ENCODE assay signal across 19 mouse cellular contexts in genomic region chr13:35755655-35756283, GRCm38 (mm10).
A peak's percentile ranks its signal among the peaks of the same experiment; 100 is the strongest.
DNase-seq lines count a peak whose midpoint lies in the region; ATAC-seq and TF ChIP-seq lines count a peak whose summit lies in the region.
"Had no signal": no experiment of that assay in that cellular context is flagged by ENCODE, and none has a peak within 500 bp of the region (broad histone marks: within the 10 kb centered on the region; RNA-seq: fewer than 3 reads in every experiment).

No protein-coding gene starts in this region.

- TF ChIP-seq EP300 in liver, postnatal 0 days (IDR thresholded peaks at IDR 0.05; ENCODE audit: low read depth): peak; percentile 85

- H3K4me1 ChIP-seq in hindbrain, embryonic 16.5 days (ENCODE audit: control insufficient read depth, insufficient read depth, low read depth, low read length): no peaks in the 10 kb centered on the region
- peaks cover 13% of the 10 kb centered on the region for H3K4me1 ChIP-seq in hindbrain, embryonic 10.5 days (replicated peaks)
- peaks cover 37% of the 10 kb centered on the region for H3K4me1 ChIP-seq in liver, postnatal 0 days (ENCODE audit: insufficient read depth)
- H3K4me1 ChIP-seq: forebrain, embryonic 13.5 days had no signal

- 81% methylated on average over 8 of the region's 8 CpGs for WGBS in hindbrain, embryonic 16.5 days
- 83% methylated on average over 8 of the region's 8 CpGs for WGBS in hindbrain, embryonic 10.5 days
- WGBS in liver, postnatal 0 days (ENCODE audit: insufficient replicate concordance): 59% methylated on average over 8 of the region's 8 CpGs

- H3K4me2 ChIP-seq in hindbrain, embryonic 16.5 days (ENCODE audit: low read length): no peak overlapping the region
- H3K4me2 ChIP-seq in liver, postnatal 0 days (ENCODE audit: low read depth, low read length): peak overlapping the region; percentile 38
- H3K4me2 ChIP-seq: embryonic facial prominence, embryonic 13.5 days; forebrain, embryonic 13.5 days; heart, embryonic 15.5 days; hindbrain, embryonic 13.5 days; limb, embryonic 12.5 days; midbrain, embryonic 12.5 days had no signal

- DNase-seq in hindbrain, embryonic 10.5 days (ENCODE audit: low spot score): no peak
- peak; percentile 37 for DNase-seq in CD4-positive helper T cell, adult 2 months (ENCODE audit: low read depth, low spot score)
- DNase-seq in induced T-regulatory cell, adult 2 months (ENCODE audit: low read depth): peak; percentile 20
- DNase-seq in liver, postnatal 0 days: no peak
- DNase-seq in urinary bladder, adult 2 months (ENCODE audit: low spot score): no peak
- DNase-seq in adrenal gland, postnatal 10 days: no peak
- DNase-seq in urinary bladder, adult 18-20 months (ENCODE audit: low spot score in 2 of 2): no peak
- DNase-seq: B cell, adult 2 months; cerebellum, adult 11 months; kidney, postnatal 25 days; spleen, adult 18-20 months had no signal

- H3K27ac ChIP-seq in hindbrain, embryonic 16.5 days (ENCODE audit: low read depth, low read length): no peak overlapping the region
- no peak overlapping the region for H3K27ac ChIP-seq in hindbrain, embryonic 10.5 days
- 0 out of 2 replicates have a peak overlapping the region, but pooled peaks have one; percentile 12 for H3K27ac ChIP-seq in liver, postnatal 0 days (ENCODE audit: low read depth)
- H3K27ac ChIP-seq: embryonic facial prominence, embryonic 13.5 days; forebrain, embryonic 13.5 days; heart, embryonic 15.5 days; hindbrain, embryonic 13.5 days; limb, embryonic 12.5 days; midbrain, embryonic 12.5 days had no signal

- no peaks in the 10 kb centered on the region for H3K27me3 ChIP-seq in hindbrain, embryonic 16.5 days (replicated peaks; ENCODE audit: control insufficient read depth, insufficient read depth, low read length)
- H3K27me3 ChIP-seq in hindbrain, embryonic 10.5 days (ENCODE audit: insufficient read depth, poor library complexity, severe bottlenecking): no peaks in the 10 kb centered on the region
- no peaks in the 10 kb centered on the region for H3K27me3 ChIP-seq in liver, postnatal 0 days (ENCODE audit: insufficient read depth, low read length)
- H3K27me3 ChIP-seq: embryonic facial prominence, embryonic 13.5 days; forebrain, embryonic 13.5 days; heart, embryonic 15.5 days; hindbrain, embryonic 13.5 days; limb, embryonic 12.5 days; midbrain, embryonic 12.5 days had no signal

- H3K4me3 ChIP-seq in hindbrain, embryonic 16.5 days (ENCODE audit: low read length): no peak overlapping the region
- H3K4me3 ChIP-seq in hindbrain, embryonic 10.5 days: no peak overlapping the region
- no peak overlapping the region for H3K4me3 ChIP-seq in liver, postnatal 0 days (ENCODE audit: low read depth, low read length)
- H3K4me3 ChIP-seq: embryonic facial prominence, embryonic 13.5 days; forebrain, embryonic 13.5 days; heart, embryonic 15.5 days; hindbrain, embryonic 13.5 days; limb, embryonic 12.5 days; midbrain, embryonic 12.5 days had no signal

- ATAC-seq in hindbrain, embryonic 16.5 days: 0 out of 2 replicates have a peak, but pooled peaks have one; percentile 20
- ATAC-seq in liver, postnatal 0 days: peak; percentile 57
- ATAC-seq: forebrain, embryonic 13.5 days; lung, postnatal 0 days had no signal

- H3K9me3 ChIP-seq in hindbrain, embryonic 16.5 days (ENCODE audit: control insufficient read depth, low read length): no peaks in the 10 kb centered on the region
- peaks cover 5% of the 10 kb centered on the region; the same call in 1 of the 2 replicates for H3K9me3 ChIP-seq in hindbrain, embryonic 10.5 days
- H3K9me3 ChIP-seq in liver, postnatal 0 days (ENCODE audit: low read length): no peaks in the 10 kb centered on the region
- H3K9me3 ChIP-seq: embryonic facial prominence, embryonic 13.5 days; heart, embryonic 15.5 days; limb, embryonic 12.5 days; midbrain, embryonic 12.5 days had no signal

- no peak for TF ChIP-seq CTCF in liver, postnatal 0 days (IDR thresholded peaks at IDR 0.05; ENCODE audit: low read depth)

- H3K9ac ChIP-seq in hindbrain, embryonic 16.5 days (ENCODE audit: low read depth, low read length): no peak overlapping the region
- no peak overlapping the region for H3K9ac ChIP-seq in liver, postnatal 0 days (replicated peaks)
- H3K9ac ChIP-seq: embryonic facial prominence, embryonic 13.5 days; forebrain, embryonic 13.5 days; heart, embryonic 15.5 days; hindbrain, embryonic 13.5 days; limb, embryonic 12.5 days; midbrain, embryonic 12.5 days had no signal

- H3K36me3 ChIP-seq in hindbrain, embryonic 16.5 days (ENCODE audit: control insufficient read depth, insufficient read depth, low read length): no peaks in the 10 kb centered on the region
- 0 out of 2 replicates have a peak, but pooled peaks cover 11% of the 10 kb centered on the region for H3K36me3 ChIP-seq in hindbrain, embryonic 10.5 days
- no peaks in the 10 kb centered on the region; the same call in 1 of the 2 replicates for H3K36me3 ChIP-seq in liver, postnatal 0 days (replicated peaks; ENCODE audit: insufficient read depth, low read length)
- H3K36me3 ChIP-seq: embryonic facial prominence, embryonic 13.5 days; heart, embryonic 15.5 days; hindbrain, embryonic 13.5 days; limb, embryonic 12.5 days; midbrain, embryonic 12.5 days had no signal

Comparison
In these comparisons a context has a peak if more than half of its experiments do, and no peak if none do; other contexts are left out.
1. DNase-seq: peak in CD4-positive helper T cell, adult 2 months (single experiment) and induced T-regulatory cell, adult 2 months (single experiment); none in hindbrain, embryonic 10.5 days (single experiment), liver, postnatal 0 days (single experiment), urinary bladder, adult 2 months (single experiment), adrenal gland, postnatal 10 days (single experiment) and urinary bladder, adult 18-20 months (0 of 2).